Mouse (Mus musculus) CH12.LX (cell line): ENCODE measurements around the gene Cox17. TPM values are rescaled to one million over a fixed set of nuclear protein-coding genes. Genes with fewer than 3 reads are reported as not detected.
A peak's percentile ranks its signal among the peaks of the same experiment; 100 is the strongest.

ENCODE experiments used
- DNase-seq: peaks from one replicate; pipeline ENCODE4 v3.0.0-alpha.2; 2013; ENCODE audit errors: extremely low read depth
- H3K27ac ChIP-seq: 2 replicates; pipeline ENCODE4 v1.5.1; 2012; ENCODE audit warnings: low read depth, mild to moderate bottlenecking, control low read depth, moderate library complexity; ENCODE audit not compliant: insufficient read depth
- H3K27me3 ChIP-seq: replicated peaks from 2 replicates; pipeline ENCODE3; 2012; ENCODE audit warnings: inconsistent platforms
- H3K36me3 ChIP-seq, 2 experiments: replicated peaks in 1 of 2; 2 replicates each; pipeline versions ENCODE3 to v1.6.1; 2012; ENCODE audit warnings: inconsistent platforms in 1 of 2, low read length in 1 of 2, mild to moderate bottlenecking in 1 of 2, mixed read lengths in 1 of 2, moderate library complexity in 1 of 2; ENCODE audit not compliant: control insufficient read depth in 1 of 2, insufficient read depth in 1 of 2
- H3K4me1 ChIP-seq, 2 experiments: 2 replicates each; pipeline ENCODE4 v1.6.1; 2012; ENCODE audit warnings: inconsistent platforms in 1 of 2, moderate library complexity in 1 of 2; ENCODE audit not compliant: insufficient read depth in 2 of 2, control insufficient read depth in 1 of 2
- H3K4me2 ChIP-seq: 2 replicates; pipeline ENCODE4 v1.6.1; 2012; ENCODE audit warnings: low read depth, mild to moderate bottlenecking, control low read depth; ENCODE audit not compliant: poor library complexity, insufficient read depth, severe bottlenecking
- H3K4me3 ChIP-seq, 3 experiments: fragments of 150-350 bp in 1 of 3; sonication (generic) in 1 of 3; replicated peaks in 1 of 3; 2 replicates each; pipeline versions ENCODE3 to v1.5.1; 2011 to 2012; ENCODE audit warnings: low read depth in 2 of 3, low read length in 2 of 3, mild to moderate bottlenecking in 2 of 3, moderate library complexity in 2 of 3, control low read depth in 1 of 3, improper control_type of control experiment in 1 of 3, inconsistent platforms in 1 of 3, mixed read lengths in 1 of 3; ENCODE audit not compliant: poor library complexity in 1 of 3
- H3K79me2 ChIP-seq: replicated peaks from 2 replicates; pipeline ENCODE4 v1.6.1; 2012; ENCODE audit warnings: mild to moderate bottlenecking, moderate library complexity; ENCODE audit not compliant: control insufficient read depth, poor library complexity, insufficient read depth, severe bottlenecking; ENCODE audit errors: extremely low read depth
- H3K9ac ChIP-seq: 2 replicates; pipeline ENCODE4 v1.6.1; 2012; ENCODE audit warnings: low read depth, mild to moderate bottlenecking, control low read depth, moderate library complexity; ENCODE audit not compliant: insufficient read depth
- H3K9me3 ChIP-seq: replicated peaks from 2 replicates; pipeline ENCODE3; 2012; ENCODE audit warnings: low read length, inconsistent platforms, mixed read lengths
- CTCF ChIP-seq, 2 experiments: IDR thresholded peaks in 1 of 2; conservative IDR thresholded peaks in 1 of 2; 2 replicates each; pipeline ENCODE4 v1.5.1; 2011 to 2012; ENCODE audit warnings: low read depth in 2 of 2, low read length in 2 of 2, improper control_type of control experiment in 1 of 2, inconsistent platforms in 1 of 2, mild to moderate bottlenecking in 1 of 2, moderate library complexity in 1 of 2
- EP300 ChIP-seq: IDR thresholded peaks from 2 replicates; pipeline ENCODE4 v1.6.1; 2011; ENCODE audit warnings: low read length, improper control_type of control experiment
- ETS1 ChIP-seq: conservative IDR thresholded peaks from 2 replicates; pipeline ENCODE4 v1.6.1; 2012; ENCODE audit warnings: low read depth, mild to moderate bottlenecking, inconsistent platforms, low read length, improper control_type of control experiment, moderate library complexity
- GABPA ChIP-seq: IDR thresholded peaks from 2 replicates; pipeline ENCODE4 v1.6.1; 2012; ENCODE audit warnings: low read depth, low read length, improper control_type of control experiment, inconsistent platforms; ENCODE audit not compliant: insufficient replicate concordance
- IRF4 ChIP-seq: IDR thresholded peaks from 2 replicates; pipeline ENCODE4 v1.6.1; 2014; ENCODE audit warnings: low read depth, mild to moderate bottlenecking, inconsistent platforms, low read length, improper control_type of control experiment
- JUND ChIP-seq: conservative IDR thresholded peaks from 2 replicates; pipeline ENCODE4 v1.6.1; 2011; ENCODE audit warnings: low read depth, low read length, improper control_type of control experiment
- MAFK ChIP-seq: IDR thresholded peaks from 2 replicates; pipeline ENCODE4 v1.6.1; 2011; ENCODE audit warnings: low read length, improper control_type of control experiment; ENCODE audit not compliant: insufficient replicate concordance
- MEF2A ChIP-seq: IDR thresholded peaks from 2 replicates; pipeline ENCODE4 v1.6.1; 2014; ENCODE audit warnings: low read depth, mild to moderate bottlenecking, inconsistent platforms, low read length, improper control_type of control experiment, borderline replicate concordance
- MYC ChIP-seq: IDR thresholded peaks from 2 replicates; pipeline ENCODE4 v1.6.1; 2011; ENCODE audit warnings: low read depth, mild to moderate bottlenecking, improper control_type of control experiment, low read length
- POLR2A ChIP-seq: IDR thresholded peaks from 2 replicates; pipeline ENCODE4 v1.6.1; 2011; ENCODE audit warnings: low read depth, mild to moderate bottlenecking, improper control_type of control experiment, low read length
- POLR2AphosphoS2 ChIP-seq: IDR thresholded peaks from 2 replicates; pipeline ENCODE4 v1.6.1; 2011; ENCODE audit warnings: low read depth, low read length, improper control_type of control experiment
- RCOR1 ChIP-seq: conservative IDR thresholded peaks from 2 replicates; pipeline ENCODE4 v1.6.1; 2012; ENCODE audit warnings: low read depth, mild to moderate bottlenecking, inconsistent platforms, low read length, improper control_type of control experiment
- TCF12 ChIP-seq: IDR thresholded peaks from 2 replicates; pipeline ENCODE4 v1.6.1; 2014; ENCODE audit warnings: low read depth, mild to moderate bottlenecking, inconsistent platforms, low read length, improper control_type of control experiment
- UBTF ChIP-seq: IDR thresholded peaks from 2 replicates; pipeline ENCODE4 v1.6.1; 2012; ENCODE audit warnings: low read depth, mild to moderate bottlenecking, inconsistent platforms, low read length, improper control_type of control experiment, moderate library complexity
- ZNF384 ChIP-seq: IDR thresholded peaks from 2 replicates; pipeline ENCODE4 v1.6.1; 2012; ENCODE audit warnings: low read depth, low read length, improper control_type of control experiment, inconsistent platforms
- dilution Hi-C: fragments of 300-500 bp; cut with MboI; formaldehyde crosslinking; loops from 2 replicates; pipeline ENCODE4 v1.14.3; 2020; ENCODE audit warnings: low sequenced_read_pairs; ENCODE audit not compliant: extremely low pct_unique_long_range_greater_than_20kb, extremely low pct_ligation_motif_present
- in situ Hi-C: fragments of 300-500 bp; cut with MboI; formaldehyde crosslinking; loops from 3 replicates; pipeline ENCODE4 v1.14.3; 2019; ENCODE audit warnings: low sequenced_read_pairs, low pct_ligation_motif_present, low pct_unique_long_range_greater_than_20kb, mixed read lengths
- polyA plus RNA-seq: library from polyadenylated mRNA; unstranded; fragments of >175 nt; gene quantifications from 2 replicates; pipeline ENCODE4 v1.2.1, GENCODE M21; 2012; ENCODE audit warnings: low read depth; ENCODE audit not compliant: insufficient read length
- total RNA-seq, 2 experiments: library from RNA; depleted of rRNA; stranded (reverse); fragments of 300-350 nt in 1 of 2; fragments of >200 nt in 1 of 2; gene quantifications; 2 replicates each; pipeline ENCODE4 v1.2.3; 2012 to 2014

Cox17 gene
- total and polyA plus RNA-seq, 3 experiments = 410 to 706 (median 622) TPM

DNA sequence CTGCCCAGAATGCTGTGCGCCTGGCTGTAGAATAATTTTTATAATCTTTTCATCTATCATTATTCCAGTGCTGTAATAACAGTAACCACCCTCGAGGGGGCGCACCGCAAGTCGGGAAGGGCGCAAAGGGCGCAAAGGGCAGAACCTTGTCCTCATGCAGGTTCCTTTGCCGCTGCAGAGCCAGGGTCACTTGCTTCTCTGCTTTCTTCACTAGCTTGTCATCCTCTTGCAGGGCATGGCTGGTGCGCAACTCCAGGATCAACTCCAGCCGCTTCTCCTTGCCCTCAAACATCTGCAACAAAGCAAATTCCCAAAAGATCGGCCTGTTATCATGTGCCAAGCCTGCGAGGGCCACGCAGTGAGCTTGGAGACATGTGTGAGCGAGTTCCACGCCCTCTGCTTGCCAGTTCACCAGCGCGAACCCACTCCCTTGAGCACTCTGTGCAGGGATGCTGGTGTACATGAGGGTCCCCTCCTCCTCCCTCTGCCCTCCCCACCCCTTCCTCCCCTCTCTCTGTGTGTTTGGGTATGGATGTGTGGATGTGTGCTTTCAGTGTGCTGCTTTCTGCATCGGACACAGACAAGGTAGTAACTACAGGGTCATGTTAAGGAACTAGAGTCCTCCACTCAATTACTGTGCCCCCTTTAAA is 40.1 kb upstream of the Cox17 start:
- Histone ChIP-seq H3K27ac (no peak overlapping the region), H3K4me2 (no peak overlapping the region), H3K27me3 (no peaks in the 10 kb centered on the region), H3K4me3 (no peak overlapping the region), H3K36me3 (peaks cover 0 to 4% of the 10 kb centered on the region in 2 experiments), H3K79me2 (no peaks in the 10 kb centered on the region), H3K9me3 (peaks cover 2% of the 10 kb centered on the region), H3K4me1 (peaks cover 18 to 58% of the 10 kb centered on the region in 2 experiments), H3K9ac (no peak overlapping the region)
- in situ Hi-C loops = no loop called here
- TF ChIP-seq POLR2AphosphoS2 (no peak), CTCF (conservative IDR thresholded peaks at IDR 0.05 in 1 of 2, IDR thresholded peaks at IDR 0.05 in 1 of 2; ENCODE audit: low read depth in 2 of 2, low read length in 2 of 2) (peak in 1 of 2 experiments; percentile 53; a peak in 2 of 4 replicates), ZNF384 (peak; percentile 63; the same call in 1 of the 2 replicates), IRF4 (no peak)
- dilution Hi-C loops = no loop called here
- DNase-seq = no peak

DNA sequence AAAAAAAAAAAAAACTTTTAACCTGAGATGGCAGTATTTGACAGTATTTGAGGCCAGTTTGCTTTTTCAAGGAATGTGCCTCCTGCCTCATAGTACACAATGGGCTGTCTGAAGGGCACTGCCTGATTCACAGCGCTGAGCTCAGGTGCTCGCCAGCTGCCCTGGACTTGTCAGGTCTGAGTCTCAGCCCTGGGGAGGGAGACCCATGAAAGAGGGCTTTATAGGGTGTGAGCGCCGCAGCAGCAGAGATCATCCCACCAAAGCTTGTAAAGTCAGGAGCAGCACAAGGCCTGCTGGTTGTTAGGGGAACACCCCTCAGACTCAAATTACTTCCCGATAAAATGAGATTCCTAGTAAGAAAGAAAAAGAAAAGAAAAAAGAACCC is 39.6 kb upstream of the Cox17 start:
- dilution Hi-C loops (no loop called here), in situ Hi-C loops (no loop called here)
- Histone ChIP-seq H3K27me3 (no peaks in the 10 kb centered on the region), H3K9me3 (peaks cover 2% of the 10 kb centered on the region), H3K4me3 (no peak overlapping the region), H3K36me3 (peaks cover 0 to 4% of the 10 kb centered on the region in 2 experiments), H3K79me2 (no peaks in the 10 kb centered on the region), H3K4me2 (no peak overlapping the region), H3K9ac (no peak overlapping the region), H3K4me1 (peaks cover 17 to 54% of the 10 kb centered on the region in 2 experiments), H3K27ac (no peak overlapping the region)
- TF ChIP-seq ZNF384 = no peak; the same call in 1 of the 2 replicates
- TF ChIP-seq CTCF (conservative IDR thresholded peaks at IDR 0.05 in 1 of 2, IDR thresholded peaks at IDR 0.05 in 1 of 2; ENCODE audit: low read depth in 2 of 2, low read length in 2 of 2) = no peak
- no peak for DNase-seq

DNA sequence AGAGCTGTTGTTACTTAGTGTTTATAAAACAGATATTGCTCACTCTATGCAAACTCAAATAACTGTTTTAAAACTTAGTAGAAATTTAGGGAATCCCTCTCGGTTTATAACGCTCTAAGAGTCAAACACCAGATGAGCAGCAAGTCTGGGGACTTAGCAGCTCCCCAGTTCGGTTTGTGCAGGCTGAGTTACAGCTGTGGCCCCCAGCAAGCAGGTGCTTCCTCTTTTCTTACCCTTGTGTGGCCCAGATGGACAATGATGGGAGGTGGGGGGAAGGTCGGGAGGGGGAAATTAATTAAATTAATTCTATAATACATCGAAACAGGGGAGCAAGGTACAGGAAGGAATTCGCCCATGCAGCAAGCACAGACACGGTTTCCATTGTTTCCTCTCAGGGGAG is 39.1 kb upstream of the Cox17 start:
- Histone ChIP-seq H3K4me3 (no peak overlapping the region), H3K27me3 (no peaks in the 10 kb centered on the region), H3K27ac (no peak overlapping the region), H3K4me1 (peaks cover 14 to 49% of the 10 kb centered on the region in 2 experiments), H3K36me3 (peaks cover 0 to 2% of the 10 kb centered on the region in 2 experiments), H3K9ac (no peak overlapping the region), H3K79me2 (no peaks in the 10 kb centered on the region), H3K4me2 (no peak overlapping the region), H3K9me3 (peaks cover 2% of the 10 kb centered on the region)
- TF ChIP-seq RCOR1 (no peak), UBTF (no peak), POLR2A (no peak), JUND (no peak), CTCF (conservative IDR thresholded peaks at IDR 0.05 in 1 of 2, IDR thresholded peaks at IDR 0.05 in 1 of 2; ENCODE audit: low read depth in 2 of 2, low read length in 2 of 2) (no peak), POLR2AphosphoS2 (no peak), EP300 (0 out of 2 replicates have a peak, but pooled peaks have one; percentile 26), MEF2A (no peak), GABPA (no peak), MAFK (no peak), MYC (no peak), TCF12 (peak; percentile 58; the same call in 1 of the 2 replicates), ETS1 (peak; percentile 21; the same call in 1 of the 2 replicates)
- in situ Hi-C loops (no loop called here), dilution Hi-C loops (no loop called here)
- DNase-seq = no peak
